Mouse (Mus musculus) thymus, adult 18-20 months (tissue): ENCODE data around the gene Palld.

Experiments used
- DNase-seq, 2 experiments: peaks; one replicate each; pipeline ENCODE4 v3.0.0; 2022; ENCODE audit warnings: mixed read lengths in 2 of 2

The Palld gene

GRCm38 (mm10) chr8:61539828-61540500 lies 362.5 kb downstream of the Palld start:
- peak; percentile 44 to 49 for DNase-seq

- no peak for DNase-seq
Observed at GRCm38 (mm10) chr8:61537471-61537870, 365.0 kb downstream of the Palld start.

GRCm38 (mm10) chr8:61535472-61535871 lies 367.0 kb downstream of the Palld start:
- DNase-seq = no peak

- DNase-seq = no peak
Observed at GRCm38 (mm10) chr8:61533356-61533926, 369.0 kb downstream of the Palld start.

GRCm38 (mm10) chr8:61532831-61533230 lies 369.7 kb downstream of the Palld start:
- DNase-seq = no peak

GRCm38 (mm10) chr8:61531944-61532795 lies 370.3 kb downstream of the Palld start:
- no peak for DNase-seq

- no peak for DNase-seq
Observed at GRCm38 (mm10) chr8:61528642-61529041, 373.8 kb downstream of the Palld start.

- no peak for DNase-seq
Observed at GRCm38 (mm10) chr8:61528197-61528596, 374.3 kb downstream of the Palld start.

- DNase-seq = no peak
Observed at GRCm38 (mm10) chr8:61527037-61527436, 375.5 kb downstream of the Palld start.

GRCm38 (mm10) chr8:61522132-61522531 lies 380.4 kb downstream of the Palld start:
- no peak for DNase-seq

GRCm38 (mm10) chr8:61517502-61518185 lies 384.8 kb downstream of the Palld start:
- no peak for DNase-seq

- DNase-seq = no peak
Observed at GRCm38 (mm10) chr8:61516745-61517501, 385.6 kb downstream of the Palld start.

- peak; percentile 10 to 20 for DNase-seq
Observed at GRCm38 (mm10) chr8:61515931-61516744, 386.4 kb downstream of the Palld start.

- DNase-seq = no peak
Observed at GRCm38 (mm10) chr8:61515110-61515930, 387.2 kb downstream of the Palld start.

- no peak for DNase-seq
Observed at GRCm38 (mm10) chr8:61502277-61502676, 400.2 kb downstream of the Palld start.

GRCm38 (mm10) chr8:61500914-61501313 lies 401.6 kb downstream of the Palld start:
- no peak for DNase-seq

GRCm38 (mm10) chr8:61499035-61499434 lies 403.5 kb downstream of the Palld start:
- DNase-seq = no peak

- no peak for DNase-seq
Observed at GRCm38 (mm10) chr8:61497110-61497509, 405.4 kb downstream of the Palld start.

GRCm38 (mm10) chr8:61488631-61489030 lies 413.9 kb downstream of the Palld start:
- DNase-seq = no peak

- peak; percentile 60 to 73 for DNase-seq
Observed at GRCm38 (mm10) chr8:61487597-61488156, 414.8 kb downstream of the Palld start, which contains the start of gene Cbr4. Cbr4 (plus strand) TSS chr8:61487734.
